Mouse (Mus musculus) stomach, postnatal 0 days (tissue): ENCODE results near the gene Prkg1.

Source experiments
- CTCF ChIP-seq: IDR thresholded peaks from 2 replicates; pipeline ENCODE4 v1.5.1; 2016; ENCODE audit warnings: antibody characterized with exemption, low read depth, mild to moderate bottlenecking, moderate library complexity
- EP300 ChIP-seq: optimal IDR thresholded peaks from 2 replicates; pipeline ENCODE3; 2016; ENCODE audit warnings: antibody characterized with exemption

DNA sequence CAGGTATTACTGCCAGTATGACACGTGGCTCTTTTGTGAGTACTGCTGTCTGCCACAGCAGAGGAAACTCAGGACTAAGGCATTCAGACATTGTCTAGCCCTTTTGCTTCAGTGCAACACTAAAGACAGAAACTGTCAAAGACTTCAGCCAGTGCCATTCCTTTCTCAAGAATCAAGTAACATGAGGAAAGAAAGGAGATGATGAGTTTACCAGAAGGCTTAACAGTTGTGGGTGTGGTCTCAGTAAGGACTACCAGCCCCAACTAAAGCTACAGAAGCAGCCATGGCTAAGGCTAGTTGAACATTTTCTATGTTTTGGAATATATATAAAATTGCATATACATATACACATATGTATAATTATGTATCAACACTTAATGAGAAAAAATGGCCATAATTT is 816.6 kb downstream of the Prkg1 start:
- TF ChIP-seq CTCF: no peak
- no peak for TF ChIP-seq EP300
